Mouse (Mus musculus) liver, embryonic 12.5 days (tissue): ENCODE measurements around the gene Mymk. TPM values are rescaled to one million over a fixed set of nuclear protein-coding genes. Genes with fewer than 3 reads are reported as not detected.

Experiments used
- ATAC-seq: fragments of 200-750 bp; cut with Nextera tagmentation; 2 replicates; pipeline ENCODE4 v1.8.0; 2017; ENCODE audit warnings: moderate number of reproducible peaks, mild to moderate bottlenecking, moderate library complexity
- H3K27ac ChIP-seq: fragments of 300-500 bp; sonication (generic); 2 replicates; pipeline ENCODE4 v1.5.1; 2016; ENCODE audit warnings: mild to moderate bottlenecking
- H3K27me3 ChIP-seq: fragments of 300-500 bp; sonication (generic); replicated peaks from 2 replicates; pipeline ENCODE4 v1.6.1; 2016; ENCODE audit warnings: mild to moderate bottlenecking, moderate library complexity
- H3K36me3 ChIP-seq: fragments of 300-500 bp; sonication (generic); 2 replicates; pipeline ENCODE4 v1.6.1; 2016; ENCODE audit warnings: mild to moderate bottlenecking, moderate library complexity
- H3K4me1 ChIP-seq: fragments of 300-500 bp; sonication (generic); 2 replicates; pipeline ENCODE4 v1.6.1; 2016
- H3K4me2 ChIP-seq: fragments of 300-500 bp; sonication (generic); 2 replicates; pipeline ENCODE4 v1.6.1; 2016; ENCODE audit warnings: mild to moderate bottlenecking, moderate library complexity
- H3K4me3 ChIP-seq: fragments of 300-500 bp; sonication (generic); 2 replicates; pipeline ENCODE4 v1.5.1; 2016; ENCODE audit warnings: mild to moderate bottlenecking, moderate library complexity
- H3K9ac ChIP-seq: fragments of 300-500 bp; sonication (generic); 2 replicates; pipeline ENCODE4 v1.6.1; 2016; ENCODE audit warnings: mild to moderate bottlenecking, moderate library complexity
- H3K9me3 ChIP-seq: fragments of 300-500 bp; sonication (generic); replicated peaks from 2 replicates; pipeline ENCODE4 v1.6.1; 2016; ENCODE audit warnings: mild to moderate bottlenecking, moderate library complexity
- WGBS: fragments of 180-500 bp; shearing (Covaris S2); methylation state at CpG from one replicate; pipeline ENCODE4 v1.1.7; 2016; ENCODE audit not compliant: insufficient replicate concordance; 5-methylcytosine and 5-hydroxymethylcytosine counted together
- polyA plus RNA-seq: library from polyadenylated mRNA; unstranded; fragments of >200 nt; fragmentation: Nextera tagmentation; extraction: Ambion mirVana; gene quantifications from 2 replicates; pipeline ENCODE4 v1.2.1, GENCODE M21; 2016

Gene Mymk
- polyA plus RNA-seq, 1 experiment from 2014 or later: 0.14 TPM

DNA sequence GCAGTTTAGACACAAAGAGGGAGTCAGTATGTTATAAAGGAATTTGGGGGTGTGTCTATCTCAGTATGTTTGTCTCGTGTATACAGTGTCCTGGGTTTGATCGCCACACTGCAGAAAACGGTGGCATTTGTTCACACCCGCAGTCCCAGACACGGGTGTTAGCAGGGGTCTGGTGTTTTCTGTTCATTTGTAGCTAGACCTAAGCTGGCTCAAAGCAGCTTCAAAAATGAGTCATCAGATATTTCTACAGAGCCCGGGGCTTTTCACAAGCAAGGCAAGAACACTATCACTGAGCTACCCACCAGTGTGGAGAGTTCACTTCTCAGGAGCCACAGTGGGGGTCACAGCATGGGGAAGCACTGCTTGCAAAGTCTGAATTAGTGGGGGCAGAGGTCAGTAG is 22.6 kb downstream of the Mymk start:
- no peak overlapping the region for H3K4me2 ChIP-seq
- no peaks in the 10 kb centered on the region for H3K27me3 ChIP-seq
- no peaks in the 10 kb centered on the region for H3K36me3 ChIP-seq
- no peak overlapping the region for H3K27ac ChIP-seq
- no peak for ATAC-seq
- H3K9me3 ChIP-seq: no peaks in the 10 kb centered on the region
- 0 out of 2 replicates have a peak, but pooled peaks cover 3% of the 10 kb centered on the region for H3K4me1 ChIP-seq
- no peak overlapping the region for H3K4me3 ChIP-seq
- no peak overlapping the region for H3K9ac ChIP-seq
- WGBS: 50% methylated on average over 6 of the region's 6 CpGs

DNA sequence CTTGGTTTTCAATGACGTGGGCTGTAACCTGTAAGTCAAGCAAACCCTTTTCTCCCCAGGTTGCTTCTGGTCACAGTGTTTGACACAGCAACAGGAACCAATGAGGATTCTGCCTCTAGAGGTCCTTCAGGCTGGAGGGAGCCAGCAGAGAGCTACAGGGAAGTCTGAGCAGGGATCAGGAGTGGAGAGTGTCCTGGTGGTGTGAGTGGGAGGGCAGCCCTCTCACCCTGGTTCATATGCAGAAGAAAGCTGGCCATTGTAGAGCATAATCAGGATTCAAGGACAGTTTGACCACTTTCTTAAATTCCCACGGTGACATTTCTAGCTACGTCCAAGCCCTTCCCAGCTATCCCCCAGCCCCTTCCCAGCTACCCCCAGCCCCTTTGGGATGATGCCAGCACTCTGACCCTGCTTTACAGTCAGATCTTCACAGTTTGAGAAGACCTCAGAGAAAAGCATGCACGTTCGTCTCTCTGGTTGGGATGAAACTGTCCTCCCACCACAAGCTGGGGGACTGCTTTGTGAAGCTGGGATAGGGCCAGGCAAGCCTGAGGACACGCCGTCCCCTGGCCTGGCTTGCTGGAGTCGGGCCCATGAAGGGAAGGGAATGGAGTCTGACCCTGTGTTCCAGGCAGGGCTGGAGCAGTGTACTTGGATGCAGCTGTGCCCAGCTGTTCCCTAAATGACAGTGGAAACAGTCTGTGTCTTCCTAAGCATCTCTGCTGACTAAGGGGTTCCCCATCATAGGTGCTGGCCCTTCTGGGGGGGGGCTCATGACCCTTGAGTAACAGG is 25.8 kb downstream of the Mymk start:
- Histone ChIP-seq H3K9ac (no peak overlapping the region), H3K27me3 (no peaks in the 10 kb centered on the region), H3K4me1 (0 out of 2 replicates have a peak, but pooled peaks cover 3% of the 10 kb centered on the region), H3K27ac (no peak overlapping the region), H3K36me3 (no peaks in the 10 kb centered on the region), H3K4me2 (no peak overlapping the region), H3K4me3 (no peak overlapping the region), H3K9me3 (no peaks in the 10 kb centered on the region)
- WGBS: 60% methylated on average over 8 of the region's 8 CpGs
- no peak for ATAC-seq

DNA sequence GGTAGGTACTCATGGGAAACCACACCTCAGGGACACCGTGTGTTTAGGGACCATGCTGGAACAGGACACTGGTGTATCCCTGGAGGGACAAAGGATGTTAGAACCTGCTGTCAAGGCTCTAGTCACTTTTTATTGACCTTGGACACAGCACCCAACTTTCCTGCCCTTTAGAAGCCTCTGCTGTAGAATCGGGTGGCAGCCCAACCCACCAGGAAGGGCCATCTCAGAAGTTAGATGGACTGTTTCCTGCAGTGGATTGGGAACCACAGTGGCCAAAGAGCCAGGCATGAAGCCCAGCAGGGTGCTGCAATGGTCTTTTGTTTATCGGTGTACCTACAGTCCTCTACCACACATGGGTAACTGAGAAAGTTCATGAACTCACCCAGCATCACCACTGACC is 27.3 kb downstream of the Mymk start:
- H3K4me3 ChIP-seq: no peak overlapping the region
- no peaks in the 10 kb centered on the region for H3K9me3 ChIP-seq
- WGBS: 61% methylated on average over 3 of the region's 3 CpGs
- H3K4me2 ChIP-seq: no peak overlapping the region
- no peak for ATAC-seq
- no peak overlapping the region for H3K27ac ChIP-seq
- 0 out of 2 replicates have a peak, but pooled peaks cover 4% of the 10 kb centered on the region for H3K27me3 ChIP-seq
- no peak overlapping the region for H3K9ac ChIP-seq
- 0 out of 2 replicates have a peak, but pooled peaks cover 3% of the 10 kb centered on the region for H3K4me1 ChIP-seq
- no peaks in the 10 kb centered on the region for H3K36me3 ChIP-seq

DNA sequence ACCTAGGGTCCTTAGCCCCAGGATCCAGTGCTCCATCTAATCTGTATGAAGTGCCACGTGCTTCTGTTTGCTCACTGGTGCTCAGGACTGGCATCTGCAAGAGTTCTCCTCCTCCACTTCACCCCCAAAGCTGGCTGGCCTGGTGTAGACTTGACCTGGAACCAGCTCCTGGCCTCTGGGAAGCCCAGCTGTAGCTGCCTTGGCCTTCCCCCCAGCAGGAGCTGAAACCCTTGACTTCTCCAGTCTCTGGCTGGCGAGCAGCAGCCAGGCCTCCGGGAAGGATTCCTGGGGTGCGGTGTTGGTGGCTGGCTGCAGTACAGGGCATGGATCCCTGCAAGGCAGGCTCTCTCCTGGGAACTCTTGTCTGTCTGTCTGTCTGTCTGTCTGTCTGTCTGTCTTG is 27.8 kb downstream of the Mymk start:
- H3K4me1 ChIP-seq: no peaks in the 10 kb centered on the region
- no peak for ATAC-seq
- no peak overlapping the region for H3K4me2 ChIP-seq
- 70% methylated on average over 4 of the region's 4 CpGs for WGBS
- H3K27me3 ChIP-seq: peaks cover 4% of the 10 kb centered on the region; the same call in 1 of the 2 replicates
- no peak overlapping the region for H3K9ac ChIP-seq
- H3K36me3 ChIP-seq: no peaks in the 10 kb centered on the region
- H3K27ac ChIP-seq: no peak overlapping the region
- H3K9me3 ChIP-seq: no peaks in the 10 kb centered on the region
- H3K4me3 ChIP-seq: no peak overlapping the region

DNA sequence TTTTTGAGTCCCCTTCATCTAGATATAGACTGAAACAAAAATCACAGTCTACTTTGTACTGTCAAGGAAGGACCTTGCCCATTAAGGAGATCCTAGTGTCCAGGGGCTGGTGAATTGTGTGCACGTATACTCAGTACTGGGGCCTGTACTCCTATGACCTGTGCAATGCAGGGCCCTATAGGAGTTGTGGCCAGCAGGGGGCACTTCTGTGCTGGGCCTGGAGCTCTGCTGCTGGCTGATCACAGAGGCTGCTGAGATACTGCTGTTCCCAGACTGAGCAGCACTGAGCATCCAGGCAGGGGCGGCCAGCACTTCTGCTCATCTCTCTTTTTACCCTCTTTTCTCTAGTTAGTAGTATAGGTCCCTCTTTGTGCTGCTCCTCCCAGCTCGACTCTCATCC is 28.5 kb downstream of the Mymk start:
- no peak overlapping the region for H3K9ac ChIP-seq
- H3K36me3 ChIP-seq: no peaks in the 10 kb centered on the region
- WGBS: 21% methylated on average over 3 of the region's 3 CpGs
- H3K9me3 ChIP-seq: no peaks in the 10 kb centered on the region
- peaks cover 4% of the 10 kb centered on the region; the same call in 1 of the 2 replicates for H3K27me3 ChIP-seq
- H3K4me3 ChIP-seq: no peak overlapping the region
- H3K4me2 ChIP-seq: no peak overlapping the region
- H3K4me1 ChIP-seq: no peaks in the 10 kb centered on the region
- no peak overlapping the region for H3K27ac ChIP-seq
- peak; percentile 43 for ATAC-seq

DNA sequence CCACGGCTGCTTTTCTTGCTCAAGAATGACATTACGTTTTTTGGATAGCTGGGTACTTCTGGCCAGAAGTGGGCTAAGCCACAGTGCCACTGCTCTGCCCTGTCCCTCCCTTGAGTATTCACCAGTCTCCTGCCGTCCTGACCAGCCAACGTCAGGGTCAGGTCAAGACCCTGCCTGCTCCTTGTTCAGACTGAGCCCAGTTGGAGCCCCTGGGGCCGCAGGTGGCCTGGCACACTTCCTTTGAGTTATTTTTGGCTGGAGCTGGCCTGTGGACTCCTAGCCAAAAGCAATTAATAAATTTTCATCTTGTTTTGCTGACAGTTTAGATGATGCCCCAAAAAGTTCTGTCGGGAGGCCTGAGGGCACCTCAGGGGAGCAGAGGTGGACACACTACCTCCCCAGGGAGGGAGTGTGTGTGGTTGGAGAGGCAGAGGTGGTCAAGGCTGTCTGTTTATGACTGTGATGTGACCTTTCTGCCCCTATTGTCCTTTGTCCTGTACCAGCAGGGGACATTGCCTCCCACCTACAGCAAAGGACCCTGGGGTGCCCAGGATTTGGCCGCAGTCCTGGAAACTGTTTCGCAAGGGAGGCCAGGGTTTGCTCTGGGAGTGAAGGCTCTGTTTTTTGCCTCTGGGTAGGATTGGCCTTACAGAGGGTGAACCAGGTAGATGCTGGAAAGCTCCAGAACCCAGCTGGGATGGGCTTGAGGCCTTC is 29.7 kb downstream of the Mymk start:
- peak; percentile 57; the same call in 1 of the 2 replicates for ATAC-seq
- H3K4me3 ChIP-seq: no peak overlapping the region

DNA sequence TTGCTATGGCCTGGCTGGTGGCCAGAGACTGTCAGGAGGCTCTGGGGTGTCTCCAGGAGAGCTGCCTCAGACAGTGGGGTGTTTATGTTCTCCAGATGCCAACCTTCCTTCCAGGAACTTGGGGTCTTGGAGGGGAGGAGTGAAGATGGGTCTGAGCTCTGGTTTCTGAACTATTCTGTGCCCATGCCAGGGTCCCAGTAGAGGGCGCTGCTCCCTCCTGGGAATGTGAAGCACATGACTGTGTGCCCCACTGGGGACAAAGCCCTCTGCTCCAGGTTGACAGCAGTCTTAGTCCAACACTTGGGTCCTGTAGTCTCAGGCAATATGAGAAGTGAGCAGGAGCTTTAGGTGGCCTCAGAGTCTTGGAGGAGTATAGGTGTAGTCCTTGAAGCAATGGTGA is 32.7 kb downstream of the Mymk start:
- H3K4me1 ChIP-seq: peaks cover 7% of the 10 kb centered on the region; the same call in 1 of the 2 replicates
- no peak overlapping the region for H3K27ac ChIP-seq
- no peaks in the 10 kb centered on the region for H3K9me3 ChIP-seq
- no peak for ATAC-seq
- no peaks in the 10 kb centered on the region for H3K36me3 ChIP-seq
- no peak overlapping the region for H3K4me2 ChIP-seq
- peaks cover 4% of the 10 kb centered on the region; the same call in 1 of the 2 replicates for H3K27me3 ChIP-seq
- H3K9ac ChIP-seq: no peak overlapping the region
- 0% methylated on average over 1 of the region's 1 CpGs for WGBS
- no peak overlapping the region for H3K4me3 ChIP-seq

More for the DNA sequence above, 29.7 kb downstream of the Mymk start:
- Histone ChIP-seq H3K27ac (no peak overlapping the region), H3K27me3 (peaks cover 4% of the 10 kb centered on the region; the same call in 1 of the 2 replicates), H3K4me2 (no peak overlapping the region), H3K9me3 (no peaks in the 10 kb centered on the region), H3K9ac (no peak overlapping the region), H3K36me3 (no peaks in the 10 kb centered on the region), H3K4me1 (peaks cover 1% of the 10 kb centered on the region; the same call in 1 of the 2 replicates)
- 56% methylated on average over 8 of the region's 8 CpGs for WGBS

DNA sequence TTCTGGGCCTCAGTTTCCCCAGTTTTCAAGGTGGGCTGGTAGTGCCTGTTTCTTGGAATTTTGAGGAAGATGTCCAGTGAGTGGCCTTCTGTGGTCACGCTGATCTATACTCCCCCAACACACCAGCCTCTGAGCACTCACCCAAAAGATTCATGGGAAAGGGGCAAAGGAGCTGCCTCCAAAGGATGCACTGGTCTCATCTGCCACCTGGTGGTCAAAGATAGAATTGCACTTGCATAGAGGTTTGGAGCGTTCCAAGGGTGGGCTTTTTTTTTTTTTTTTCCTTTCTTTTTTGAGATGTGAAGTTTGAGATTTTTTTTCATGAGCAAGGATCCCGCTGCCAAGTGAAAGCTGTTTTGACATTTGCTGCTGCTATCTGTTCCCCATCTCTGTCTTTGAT is 33.4 kb downstream of the Mymk start:
- Histone ChIP-seq H3K27ac (no peak overlapping the region), H3K4me1 (peaks cover 7% of the 10 kb centered on the region; the same call in 1 of the 2 replicates), H3K9ac (no peak overlapping the region), H3K9me3 (no peaks in the 10 kb centered on the region), H3K27me3 (peaks cover 4% of the 10 kb centered on the region; the same call in 1 of the 2 replicates), H3K4me2 (no peak overlapping the region), H3K4me3 (no peak overlapping the region), H3K36me3 (no peaks in the 10 kb centered on the region)
- 3% methylated on average over 3 of the region's 3 CpGs for WGBS
- ATAC-seq: no peak

DNA sequence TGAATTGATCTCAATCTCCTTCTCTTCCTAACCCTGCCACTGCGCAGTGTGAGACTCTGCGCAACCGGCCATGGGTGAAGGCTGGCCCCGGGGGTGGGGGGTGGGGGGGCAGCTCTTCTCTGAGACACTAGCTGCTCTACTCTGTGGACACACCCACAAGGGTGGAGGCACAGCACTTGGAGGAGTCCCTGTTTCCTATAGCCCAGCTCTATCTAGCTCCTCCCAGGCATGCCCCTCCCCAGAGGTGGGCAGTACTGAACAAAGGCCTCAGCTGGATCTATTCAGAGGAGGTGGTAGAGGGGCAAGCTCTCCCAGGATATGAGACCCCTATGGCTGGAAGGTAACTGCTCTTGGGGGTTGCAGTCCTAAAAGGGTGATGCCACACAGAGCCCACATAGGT is 35.0 kb downstream of the Mymk start:
- Histone ChIP-seq H3K4me3 (no peak overlapping the region), H3K36me3 (no peaks in the 10 kb centered on the region), H3K9me3 (no peaks in the 10 kb centered on the region), H3K27me3 (peaks cover 4% of the 10 kb centered on the region; the same call in 1 of the 2 replicates), H3K27ac (no peak overlapping the region), H3K9ac (no peak overlapping the region), H3K4me2 (no peak overlapping the region), H3K4me1 (peaks cover 7% of the 10 kb centered on the region; the same call in 1 of the 2 replicates)
- peak; percentile 48; the same call in 1 of the 2 replicates for ATAC-seq
- WGBS: 59% methylated on average over 4 of the region's 4 CpGs

DNA sequence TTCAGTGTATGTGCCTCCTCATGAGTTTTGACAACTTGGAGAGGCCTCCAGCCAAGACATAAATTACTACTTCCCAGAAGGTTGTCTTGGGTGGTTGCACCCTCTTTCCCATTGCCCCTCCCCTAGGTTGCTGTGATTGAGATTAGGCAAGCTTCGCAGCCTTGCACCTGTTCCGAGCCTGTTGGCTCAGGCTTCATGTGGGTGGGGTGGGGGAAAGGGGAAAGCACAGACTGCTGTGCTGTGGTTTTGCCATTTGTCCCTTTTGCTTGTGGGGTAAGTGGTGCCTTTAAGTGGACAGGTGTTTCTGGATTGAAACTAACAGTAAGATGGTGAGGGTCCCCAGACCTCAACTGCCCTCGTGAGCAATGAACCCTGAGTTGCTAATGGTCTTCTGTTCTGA is 36.0 kb downstream of the Mymk start:
- Histone ChIP-seq H3K4me1 (peaks cover 7% of the 10 kb centered on the region; the same call in 1 of the 2 replicates), H3K4me3 (no peak overlapping the region), H3K27ac (no peak overlapping the region), H3K36me3 (no peaks in the 10 kb centered on the region), H3K27me3 (peaks cover 4% of the 10 kb centered on the region; the same call in 1 of the 2 replicates), H3K9me3 (no peaks in the 10 kb centered on the region), H3K9ac (no peak overlapping the region), H3K4me2 (no peak overlapping the region)
- no peak for ATAC-seq
- 51% methylated on average over 3 of the region's 3 CpGs for WGBS

DNA sequence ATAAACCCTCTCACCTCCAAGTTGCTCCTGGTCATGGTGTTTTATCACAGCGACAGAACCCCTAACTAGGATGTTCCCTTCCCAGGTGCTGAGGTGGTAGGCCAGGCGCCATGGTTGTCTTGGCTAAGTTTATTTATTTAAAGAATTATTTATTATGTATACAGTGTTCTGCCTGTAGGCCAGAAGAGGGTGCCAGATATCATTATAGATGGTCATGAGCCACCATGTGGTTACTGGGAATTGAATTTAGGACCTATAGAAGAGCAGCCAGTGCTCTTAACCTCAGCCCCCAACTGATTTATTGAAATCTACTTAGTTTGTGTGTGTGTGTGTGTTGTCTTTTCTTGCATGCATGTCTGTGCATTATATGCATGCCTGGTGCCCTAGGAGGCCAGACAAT is 39.6 kb downstream of the Mymk start:
- WGBS: 64% methylated on average over 2 of the region's 2 CpGs
- Histone ChIP-seq H3K36me3 (no peaks in the 10 kb centered on the region), H3K27me3 (peaks cover 21% of the 10 kb centered on the region; the same call in 1 of the 2 replicates), H3K4me2 (no peak overlapping the region), H3K9ac (no peak overlapping the region), H3K27ac (no peak overlapping the region), H3K4me3 (no peak overlapping the region), H3K4me1 (peaks cover 16% of the 10 kb centered on the region), H3K9me3 (no peaks in the 10 kb centered on the region)
- no peak for ATAC-seq

DNA sequence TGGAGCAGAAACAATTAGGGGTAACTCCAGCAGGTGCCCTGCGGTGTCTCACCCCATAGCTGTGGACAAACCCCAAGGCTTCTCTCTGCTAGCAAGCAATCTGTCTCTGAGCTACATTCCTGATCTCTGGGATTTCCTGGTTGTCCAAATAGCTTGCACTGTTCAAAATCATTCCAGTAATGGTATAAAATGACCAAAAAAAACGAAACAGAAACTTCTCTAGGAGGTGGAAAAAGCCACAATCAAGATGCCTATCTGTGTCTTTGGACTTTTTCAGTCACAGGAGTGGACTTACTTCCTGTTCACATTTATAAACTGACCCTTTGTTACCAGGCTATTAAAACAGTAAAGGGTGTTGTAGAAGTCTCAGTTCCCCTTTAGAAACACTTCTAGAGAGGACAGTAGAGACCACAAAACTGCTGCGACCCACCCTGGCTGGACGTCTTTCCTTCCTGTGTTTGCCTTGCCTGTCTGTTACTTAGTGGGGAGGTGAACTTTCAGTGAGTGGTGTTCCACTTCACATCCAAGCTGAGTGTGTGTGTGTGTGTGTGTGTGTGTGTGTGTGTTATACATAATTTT is 43.5 kb downstream of the Mymk start:
- Histone ChIP-seq H3K9me3 (no peaks in the 10 kb centered on the region), H3K4me1 (peaks cover 9% of the 10 kb centered on the region), H3K4me3 (no peak overlapping the region), H3K9ac (0 out of 2 replicates have a peak overlapping the region, but pooled peaks have one; percentile 25), H3K27ac (no peak overlapping the region), H3K4me2 (peak overlapping the region; percentile 53), H3K27me3 (peaks cover 46% of the 10 kb centered on the region), H3K36me3 (no peaks in the 10 kb centered on the region)
- ATAC-seq: no peak
- WGBS: 28% methylated on average over 4 of the region's 4 CpGs
